ENCODE assay signal across 9 mouse cellular contexts in the genomic region with DNA sequence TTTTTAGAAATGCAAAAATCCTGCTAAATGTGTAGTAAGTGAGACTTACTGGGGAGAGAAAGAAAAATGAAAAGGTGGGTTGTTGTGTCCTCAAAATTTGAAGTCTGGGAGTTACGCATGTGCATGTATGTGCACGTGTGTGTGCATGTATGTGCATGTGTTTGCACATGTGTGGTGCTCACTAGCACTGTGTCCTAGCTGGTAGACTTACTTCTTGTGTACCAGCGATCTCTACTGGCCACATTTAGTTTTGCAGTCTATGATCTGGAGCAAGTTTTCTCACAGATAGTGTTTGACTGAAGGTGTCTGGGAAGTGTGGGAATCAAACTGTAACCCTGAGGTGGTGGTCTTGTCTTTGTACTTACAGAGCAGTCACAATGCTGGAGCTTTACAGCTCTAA. TPM values are rescaled to one million over a fixed set of nuclear protein-coding genes. Genes with fewer than 3 reads are reported as not detected.
A peak's percentile ranks its signal among the peaks of the same experiment; 100 is the strongest.
DNase-seq lines count a peak whose midpoint lies in the region; ATAC-seq and TF ChIP-seq lines count a peak whose summit lies in the region.
"Had no signal": no experiment of that assay in that cellular context is flagged by ENCODE, and none has a peak within 500 bp of the region (broad histone marks: within the 10 kb centered on the region; RNA-seq: fewer than 3 reads in every experiment).

No protein-coding gene starts in this region.

- peak; percentile 66 for TF ChIP-seq CTCF in kidney, adult 2 months (conservative IDR thresholded peaks at IDR 0.05; ENCODE audit: insufficient read depth, insufficient read length, low read depth, low read length)

- H3K9me3 ChIP-seq in forebrain, embryonic 11.5 days (ENCODE audit: control insufficient read depth, low read length) = no peaks in the 10 kb centered on the region
- no peaks in the 10 kb centered on the region for H3K9me3 ChIP-seq in forebrain, embryonic 16.5 days (ENCODE audit: control insufficient read depth, low read length)
- H3K9me3 ChIP-seq in neural tube, embryonic 15.5 days (replicated peaks) = no peaks in the 10 kb centered on the region

- 29% methylated on average over 3 of the region's 3 CpGs for WGBS in forebrain, embryonic 11.5 days
- WGBS in forebrain, embryonic 16.5 days = 23% methylated on average over 3 of the region's 3 CpGs
- WGBS in neural tube, embryonic 15.5 days = 36% methylated on average over 3 of the region's 3 CpGs
- WGBS in kidney, adult 2 months = 29% methylated on average over 3 of the region's 3 CpGs

- no peaks in the 10 kb centered on the region for H3K36me3 ChIP-seq in forebrain, embryonic 11.5 days (ENCODE audit: control insufficient read depth, insufficient read depth, low read length)
- no peaks in the 10 kb centered on the region for H3K36me3 ChIP-seq in forebrain, embryonic 16.5 days (ENCODE audit: control insufficient read depth, insufficient read depth)
- H3K36me3 ChIP-seq in neural tube, embryonic 15.5 days = no peaks in the 10 kb centered on the region
- no peaks in the 10 kb centered on the region for H3K36me3 ChIP-seq in kidney, adult 2 months (ENCODE audit: control insufficient read depth, insufficient read depth, low read length)

- ATAC-seq in forebrain, embryonic 11.5 days (replicated peaks; ENCODE audit: low FRiP score) = 0 out of 2 replicates have a peak, but pooled peaks have one; percentile 42
- no peak for ATAC-seq in forebrain, embryonic 16.5 days
- no peak for ATAC-seq in neural tube, embryonic 15.5 days (ENCODE audit: low FRiP score)
- peak; percentile 88 for ATAC-seq in megakaryocyte-erythroid progenitor cell, adult 5-6 weeks (replicated peaks; ENCODE audit: low FRiP score, low TSS enrichment, poor library complexity, severe bottlenecking)

- H3K9ac ChIP-seq in forebrain, embryonic 11.5 days (ENCODE audit: low read length) = no peak overlapping the region
- no peak overlapping the region for H3K9ac ChIP-seq in forebrain, embryonic 16.5 days (replicated peaks; ENCODE audit: low read depth, low read length)
- H3K9ac ChIP-seq in neural tube, embryonic 15.5 days (replicated peaks) = no peak overlapping the region

- H3K4me3 ChIP-seq in forebrain, embryonic 11.5 days (ENCODE audit: low read depth, low read length) = no peak overlapping the region
- no peak overlapping the region for H3K4me3 ChIP-seq in forebrain, embryonic 16.5 days (replicated peaks; ENCODE audit: low read length)
- H3K4me3 ChIP-seq in neural tube, embryonic 15.5 days (replicated peaks) = no peak overlapping the region
- H3K4me3 ChIP-seq in kidney, adult 2 months (ENCODE audit: insufficient read depth, low read depth, low read length) = no peak overlapping the region

- no peaks in the 10 kb centered on the region for H3K27me3 ChIP-seq in forebrain, embryonic 11.5 days (ENCODE audit: control insufficient read depth, insufficient read depth, low read length)
- H3K27me3 ChIP-seq in forebrain, embryonic 16.5 days (replicated peaks; ENCODE audit: control insufficient read depth, insufficient read depth, low read length) = no peaks in the 10 kb centered on the region
- no peaks in the 10 kb centered on the region for H3K27me3 ChIP-seq in neural tube, embryonic 15.5 days (replicated peaks)
- H3K27me3 ChIP-seq in kidney, adult 2 months (replicated peaks; ENCODE audit: control insufficient read depth, insufficient read depth, low read length) = no peaks in the 10 kb centered on the region

- H3K27ac ChIP-seq in forebrain, embryonic 11.5 days (ENCODE audit: low read depth, low read length) = no peak overlapping the region
- no peak overlapping the region for H3K27ac ChIP-seq in forebrain, embryonic 16.5 days (ENCODE audit: low read length)
- no peak overlapping the region for H3K27ac ChIP-seq in neural tube, embryonic 15.5 days (replicated peaks)
- no peak overlapping the region for H3K27ac ChIP-seq in kidney, adult 2 months (ENCODE audit: insufficient read depth, low read depth, low read length)

- no peak for DNase-seq in forebrain, embryonic 11.5 days (ENCODE audit: low spot score)
- peak; percentile 20 for DNase-seq in neural tube, embryonic 10.5 days (ENCODE audit: extremely low spot score, low spot score)
- peak; percentile 65 to 73 for DNase-seq in cerebellum, postnatal 14 days
- peak; percentile 60 for DNase-seq in kidney, adult 2 months
- DNase-seq in spleen, postnatal 14 days (ENCODE audit: low spot score in 2 of 2) = no peak

- H3K4me1 ChIP-seq in forebrain, embryonic 11.5 days (replicated peaks; ENCODE audit: control insufficient read depth, insufficient read depth, low read length) = no peaks in the 10 kb centered on the region
- H3K4me1 ChIP-seq in forebrain, embryonic 16.5 days (replicated peaks; ENCODE audit: control insufficient read depth, insufficient read depth, low read length) = no peaks in the 10 kb centered on the region
- no peaks in the 10 kb centered on the region for H3K4me1 ChIP-seq in neural tube, embryonic 15.5 days
- no peaks in the 10 kb centered on the region for H3K4me1 ChIP-seq in kidney, adult 2 months (ENCODE audit: control insufficient read depth, insufficient read depth, low read length)

- no peak overlapping the region for H3K4me2 ChIP-seq in forebrain, embryonic 11.5 days (ENCODE audit: low read depth, low read length, severe bottlenecking)
- H3K4me2 ChIP-seq in forebrain, embryonic 16.5 days (ENCODE audit: low read length) = no peak overlapping the region
- H3K4me2 ChIP-seq in neural tube, embryonic 15.5 days = no peak overlapping the region

- TF ChIP-seq POLR2A in kidney, adult 2 months (IDR thresholded peaks at IDR 0.05; ENCODE audit: low read depth, low read length) = no peak

RNA-seq across cellular contexts. Expression of a gene that starts 14.2 kb away (rescaled TPM):
- polyA plus RNA-seq in forebrain, embryonic 11.5 days (2014; fragmentation: Nextera tagmentation; extraction: Ambion mirVana) = not detected in 2 replicates
- polyA plus RNA-seq in forebrain, embryonic 16.5 days (2015; fragmentation: Nextera tagmentation; extraction: Ambion mirVana) = not detected in 2 replicates
- polyA plus RNA-seq in neural tube, embryonic 15.5 days (2015; fragmentation: Nextera tagmentation; extraction: Ambion mirVana) = not detected in 2 replicates
- polyA plus RNA-seq in kidney, adult 2 months (2012; rRNA removed) = not detected in 2 replicates
- not detected in 2 replicates for total RNA-seq in megakaryocyte-erythroid progenitor cell, adult 5-6 weeks (2014; fragmentation: Nextera tagmentation)
- not detected in 2 replicates for total RNA-seq in megakaryocyte-erythroid progenitor cell, adult 5-6 weeks (2017)
- total RNA-seq: layer of hippocampus, postnatal 25 days had no signal

RNA-seq across cellular contexts. Expression of a gene that starts 15.8 kb away (rescaled TPM):
- polyA plus RNA-seq in forebrain, embryonic 11.5 days (2014; fragmentation: Nextera tagmentation; extraction: Ambion mirVana) = not detected in 2 replicates
- not detected in 2 replicates for polyA plus RNA-seq in forebrain, embryonic 16.5 days (2015; fragmentation: Nextera tagmentation; extraction: Ambion mirVana)
- polyA plus RNA-seq in neural tube, embryonic 15.5 days (2015; fragmentation: Nextera tagmentation; extraction: Ambion mirVana) = not detected in 2 replicates
- not detected in 2 replicates for polyA plus RNA-seq in kidney, adult 2 months (2012; rRNA removed)
- total RNA-seq in megakaryocyte-erythroid progenitor cell, adult 5-6 weeks (2014; fragmentation: Nextera tagmentation) = not detected in 2 replicates
- not detected in 2 replicates for total RNA-seq in megakaryocyte-erythroid progenitor cell, adult 5-6 weeks (2017)
- total RNA-seq: layer of hippocampus, postnatal 25 days had no signal

RNA-seq across cellular contexts. Expression of a gene that starts 18.9 kb away (rescaled TPM):
- 0.33 and 0.48 TPM in 2 replicates for polyA plus RNA-seq in forebrain, embryonic 11.5 days (2014; fragmentation: Nextera tagmentation; extraction: Ambion mirVana)
- 0.24 and 0.52 TPM in 2 replicates for polyA plus RNA-seq in forebrain, embryonic 16.5 days (2015; fragmentation: Nextera tagmentation; extraction: Ambion mirVana)
- 0.31 TPM in 2 replicates for polyA plus RNA-seq in neural tube, embryonic 15.5 days (2015; fragmentation: Nextera tagmentation; extraction: Ambion mirVana)
- polyA plus RNA-seq in kidney, adult 2 months (2012; rRNA removed) = 0.20 TPM in 1 of 2 replicates, not detected in the other
- not detected in 2 replicates for total RNA-seq in megakaryocyte-erythroid progenitor cell, adult 5-6 weeks (2014; fragmentation: Nextera tagmentation)
- total RNA-seq in megakaryocyte-erythroid progenitor cell, adult 5-6 weeks (2017) = 0.28 and 0.99 TPM in 2 replicates

RNA-seq across cellular contexts. Expression of a gene that starts 31.6 kb away (rescaled TPM):
- polyA plus RNA-seq in forebrain, embryonic 11.5 days (2014; fragmentation: Nextera tagmentation; extraction: Ambion mirVana) = not detected in 2 replicates
- polyA plus RNA-seq in forebrain, embryonic 16.5 days (2015; fragmentation: Nextera tagmentation; extraction: Ambion mirVana) = not detected in 2 replicates
- polyA plus RNA-seq in neural tube, embryonic 15.5 days (2015; fragmentation: Nextera tagmentation; extraction: Ambion mirVana) = not detected in 2 replicates
- polyA plus RNA-seq in kidney, adult 2 months (2012; rRNA removed) = not detected in 2 replicates
- not detected in 2 replicates for total RNA-seq in megakaryocyte-erythroid progenitor cell, adult 5-6 weeks (2014; fragmentation: Nextera tagmentation)
- not detected in 2 replicates for total RNA-seq in megakaryocyte-erythroid progenitor cell, adult 5-6 weeks (2017)
- total RNA-seq: layer of hippocampus, postnatal 25 days had no signal

RNA-seq across cellular contexts. Expression of a gene that starts 59.0 kb away (rescaled TPM):
- 351 and 359 TPM in 2 replicates for polyA plus RNA-seq in forebrain, embryonic 11.5 days (2014; fragmentation: Nextera tagmentation; extraction: Ambion mirVana)
- polyA plus RNA-seq in forebrain, embryonic 16.5 days (2015; fragmentation: Nextera tagmentation; extraction: Ambion mirVana) = 202 and 234 TPM in 2 replicates
- polyA plus RNA-seq in neural tube, embryonic 15.5 days (2015; fragmentation: Nextera tagmentation; extraction: Ambion mirVana) = 108 and 122 TPM in 2 replicates
- 15.8 and 22.0 TPM in 2 replicates for polyA plus RNA-seq in kidney, adult 2 months (2012; rRNA removed)
- total RNA-seq in megakaryocyte-erythroid progenitor cell, adult 5-6 weeks (2014; fragmentation: Nextera tagmentation) = 32.6 and 36.2 TPM in 2 replicates
- 21.2 and 40.2 TPM in 2 replicates for total RNA-seq in megakaryocyte-erythroid progenitor cell, adult 5-6 weeks (2017)

Comparison
In these comparisons a context has a peak if more than half of its experiments do, and no peak if none do; other contexts are left out.
1. ATAC-seq: peak in forebrain, embryonic 11.5 days (single experiment) and megakaryocyte-erythroid progenitor cell, adult 5-6 weeks (single experiment); none in forebrain, embryonic 16.5 days (single experiment) and neural tube, embryonic 15.5 days (single experiment).
2. DNase-seq: peak in neural tube, embryonic 10.5 days (single experiment), cerebellum, postnatal 14 days (2 of 2) and kidney, adult 2 months (single experiment); none in forebrain, embryonic 11.5 days (single experiment) and spleen, postnatal 14 days (0 of 2).